Mouse (Mus musculus): ENCODE results near the gene Sec14l1.

DNA sequence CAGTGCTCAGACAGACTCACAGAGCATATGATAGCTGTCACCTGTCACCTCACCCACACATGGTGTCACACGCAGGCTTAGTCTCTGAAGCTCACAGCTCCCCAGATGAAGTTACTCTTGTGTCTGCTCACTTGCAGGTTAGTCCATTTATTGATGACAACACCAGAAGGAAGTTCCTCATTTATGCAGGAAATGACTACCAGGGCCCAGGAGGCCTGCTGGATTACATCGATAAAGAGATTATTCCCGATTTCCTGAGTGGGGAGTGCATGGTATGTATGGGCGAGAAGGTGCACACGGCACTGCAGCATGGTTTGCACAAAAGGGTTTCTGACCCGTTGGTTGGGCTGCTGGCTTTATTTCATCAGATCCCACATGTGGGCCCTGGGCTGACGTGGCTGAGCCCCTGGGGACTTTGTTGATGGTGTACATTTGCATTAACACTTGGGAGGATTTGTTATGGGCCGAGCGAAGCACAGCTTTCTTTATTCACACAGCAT lies 35.5 kb downstream of the Sec14l1 start:
- no peak for TF ChIP-seq CTCF (IDR thresholded peaks at IDR 0.05; ENCODE audit: low read depth)
- no peak for TF ChIP-seq EP300 (IDR thresholded peaks at IDR 0.05; ENCODE audit: low read depth)

Data from liver, postnatal 0 days (tissue).